Mouse (Mus musculus) heart, embryonic 11.5 days (tissue): ENCODE results near the gene Scrn3. TPM values are rescaled to one million over a fixed set of nuclear protein-coding genes. Genes with fewer than 3 reads are reported as not detected.

Experiments
- ATAC-seq: fragments of 200-750 bp; cut with Nextera tagmentation; replicated peaks from 2 replicates; pipeline ENCODE4 v1.8.0; 2017; ENCODE audit warnings: moderate library complexity; ENCODE audit not compliant: insufficient number of reproducible peaks, low FRiP score, low TSS enrichment
- H3K27ac ChIP-seq: fragments of 300-500 bp; sonication (generic); 2 replicates; pipeline ENCODE4 v1.5.1; 2014; ENCODE audit warnings: mild to moderate bottlenecking, low read depth, low read length
- H3K27me3 ChIP-seq: fragments of 300-500 bp; sonication (generic); 2 replicates; pipeline ENCODE4 v1.6.1; 2014; ENCODE audit warnings: mild to moderate bottlenecking, low read length, mixed read lengths; ENCODE audit not compliant: control insufficient read depth, insufficient read depth
- H3K36me3 ChIP-seq: fragments of 300-500 bp; sonication (generic); 2 replicates; pipeline ENCODE4 v1.6.1; 2014; ENCODE audit warnings: mild to moderate bottlenecking, low read length, moderate library complexity, mixed read lengths; ENCODE audit not compliant: control insufficient read depth, insufficient read depth
- H3K4me1 ChIP-seq: fragments of 300-500 bp; sonication (generic); 2 replicates; pipeline ENCODE4 v1.6.1; 2014; ENCODE audit warnings: low read length; ENCODE audit not compliant: control insufficient read depth, insufficient read depth
- H3K4me2 ChIP-seq: fragments of 300-500 bp; sonication (generic); 2 replicates; pipeline ENCODE4 v1.6.1; 2014; ENCODE audit warnings: mild to moderate bottlenecking, moderate library complexity
- H3K4me3 ChIP-seq: fragments of 300-500 bp; sonication (generic); 2 replicates; pipeline ENCODE4 v1.5.1; 2014; ENCODE audit warnings: low read depth, low read length
- H3K9ac ChIP-seq: fragments of 300-500 bp; sonication (generic); 2 replicates; pipeline ENCODE4 v1.6.1; 2014; ENCODE audit warnings: mild to moderate bottlenecking, low read depth, low read length, moderate library complexity
- H3K9me3 ChIP-seq: fragments of 300-500 bp; sonication (generic); replicated peaks from 2 replicates; pipeline ENCODE4 v1.6.1; 2016; ENCODE audit warnings: low read length; ENCODE audit not compliant: control insufficient read depth
- WGBS: fragments of 180-500 bp; shearing (Covaris S2); extraction: QIAGEN DNeasy Blood & Tissue Kit; methylation state at CpG from one replicate; pipeline ENCODE4 v1.1.7; 2014; ENCODE audit not compliant: insufficient replicate concordance; 5-methylcytosine and 5-hydroxymethylcytosine counted together
- polyA plus RNA-seq: library from polyadenylated mRNA; unstranded; fragments of >200 nt; fragmentation: Nextera tagmentation; extraction: Ambion mirVana; gene quantifications from 2 replicates; pipeline ENCODE4 v1.2.1, GENCODE M21; 2014

Gene Scrn3
- polyA plus RNA-seq, 1 experiment from 2014 or later: 12.5 TPM

GRCm38 (mm10) chr2:73347136-73347535 lies 34.7 kb downstream of the Scrn3 start:
- no peak for ATAC-seq
- Histone ChIP-seq H3K27me3 (no peaks in the 10 kb centered on the region), H3K4me2 (no peak overlapping the region), H3K4me1 (no peaks in the 10 kb centered on the region), H3K9me3 (no peaks in the 10 kb centered on the region), H3K27ac (no peak overlapping the region), H3K4me3 (no peak overlapping the region), H3K9ac (no peak overlapping the region), H3K36me3 (no peaks in the 10 kb centered on the region)
- 58% methylated on average over 6 of the region's 6 CpGs for WGBS

- Histone ChIP-seq H3K4me3 (no peak overlapping the region), H3K9ac (no peak overlapping the region), H3K27ac (no peak overlapping the region), H3K4me2 (no peak overlapping the region), H3K9me3 (no peaks in the 10 kb centered on the region), H3K36me3 (no peaks in the 10 kb centered on the region), H3K27me3 (no peaks in the 10 kb centered on the region), H3K4me1 (no peaks in the 10 kb centered on the region)
- ATAC-seq: no peak
- WGBS: 70% methylated on average over 9 of the region's 9 CpGs
These were observed 35.4 kb downstream of the Scrn3 start for GRCm38 (mm10) chr2:73347766-73348165.

GRCm38 (mm10) chr2:73348221-73348620 lies 35.8 kb downstream of the Scrn3 start:
- 86% methylated on average over 6 of the region's 6 CpGs for WGBS
- Histone ChIP-seq H3K4me3 (no peak overlapping the region), H3K27me3 (no peaks in the 10 kb centered on the region), H3K9ac (no peak overlapping the region), H3K27ac (no peak overlapping the region), H3K9me3 (no peaks in the 10 kb centered on the region), H3K4me2 (no peak overlapping the region), H3K36me3 (no peaks in the 10 kb centered on the region), H3K4me1 (no peaks in the 10 kb centered on the region)
- ATAC-seq: no peak

GRCm38 (mm10) chr2:73351496-73351895 lies 39.1 kb downstream of the Scrn3 start:
- no peaks in the 10 kb centered on the region for H3K27me3 ChIP-seq
- WGBS: 44% methylated on average over 5 of the region's 5 CpGs
- H3K27ac ChIP-seq: no peak overlapping the region
- no peaks in the 10 kb centered on the region for H3K36me3 ChIP-seq
- peak overlapping the region; percentile 36 for H3K4me2 ChIP-seq
- H3K9me3 ChIP-seq: no peaks in the 10 kb centered on the region
- H3K4me1 ChIP-seq: no peaks in the 10 kb centered on the region
- no peak for ATAC-seq
- H3K9ac ChIP-seq: no peak overlapping the region
- H3K4me3 ChIP-seq: no peak overlapping the region

GRCm38 (mm10) chr2:73351927-73352374 lies 39.5 kb downstream of the Scrn3 start:
- Histone ChIP-seq H3K9ac (no peak overlapping the region), H3K36me3 (no peaks in the 10 kb centered on the region), H3K4me1 (no peaks in the 10 kb centered on the region), H3K4me3 (no peak overlapping the region), H3K27ac (no peak overlapping the region), H3K4me2 (peak overlapping the region; percentile 36), H3K27me3 (no peaks in the 10 kb centered on the region), H3K9me3 (no peaks in the 10 kb centered on the region)
- no peak for ATAC-seq
- 41% methylated on average over 7 of the region's 7 CpGs for WGBS

GRCm38 (mm10) chr2:73357004-73357403 lies 44.6 kb downstream of the Scrn3 start:
- Histone ChIP-seq H3K9me3 (no peaks in the 10 kb centered on the region), H3K4me1 (no peaks in the 10 kb centered on the region), H3K27ac (no peak overlapping the region), H3K4me3 (no peak overlapping the region), H3K4me2 (no peak overlapping the region), H3K36me3 (no peaks in the 10 kb centered on the region), H3K27me3 (no peaks in the 10 kb centered on the region), H3K9ac (no peak overlapping the region)
- 71% methylated on average over 18 of the region's 18 CpGs for WGBS
- ATAC-seq: no peak

- Histone ChIP-seq H3K4me3 (no peak overlapping the region), H3K4me1 (no peaks in the 10 kb centered on the region), H3K27ac (peak overlapping the region; percentile 36), H3K4me2 (no peak overlapping the region), H3K9ac (no peak overlapping the region), H3K9me3 (no peaks in the 10 kb centered on the region), H3K27me3 (no peaks in the 10 kb centered on the region), H3K36me3 (no peaks in the 10 kb centered on the region)
- 72% methylated on average over 5 of the region's 5 CpGs for WGBS
- ATAC-seq: peak; percentile 93
These were observed 47.5 kb downstream of the Scrn3 start for GRCm38 (mm10) chr2:73359941-73360340.

- no peaks in the 10 kb centered on the region for H3K36me3 ChIP-seq
- H3K4me3 ChIP-seq: no peak overlapping the region
- H3K4me2 ChIP-seq: no peak overlapping the region
- ATAC-seq: no peak
- H3K27me3 ChIP-seq: no peaks in the 10 kb centered on the region
- H3K9ac ChIP-seq: no peak overlapping the region
- H3K27ac ChIP-seq: no peak overlapping the region
- no peaks in the 10 kb centered on the region for H3K9me3 ChIP-seq
- H3K4me1 ChIP-seq: no peaks in the 10 kb centered on the region
- 80% methylated on average over 2 of the region's 2 CpGs for WGBS
These were observed 48.1 kb downstream of the Scrn3 start for GRCm38 (mm10) chr2:73360536-73360935.

GRCm38 (mm10) chr2:73363448-73363847 lies 51.0 kb downstream of the Scrn3 start:
- no peak for ATAC-seq
- no peaks in the 10 kb centered on the region for H3K27me3 ChIP-seq
- H3K36me3 ChIP-seq: no peaks in the 10 kb centered on the region
- no peak overlapping the region for H3K9ac ChIP-seq
- H3K9me3 ChIP-seq: no peaks in the 10 kb centered on the region
- H3K4me3 ChIP-seq: no peak overlapping the region
- H3K27ac ChIP-seq: no peak overlapping the region
- H3K4me2 ChIP-seq: no peak overlapping the region
- WGBS: 66% methylated on average over 5 of the region's 5 CpGs
- H3K4me1 ChIP-seq: no peaks in the 10 kb centered on the region
